Mouse (Mus musculus) ES-E14 (cell line): ENCODE data around the gene Dars2. TPM values are rescaled to one million over a fixed set of nuclear protein-coding genes. Genes with fewer than 3 reads are reported as not detected.

Experiments used
- DNase-seq: peaks from one replicate; pipeline ENCODE4 v3.0.0-alpha.2; 2013; ENCODE audit warnings: low read depth, low spot score
- H3K27ac ChIP-seq: 2 replicates; pipeline ENCODE4 v1.5.1; 2012; ENCODE audit warnings: low read depth, mild to moderate bottlenecking, low read length, moderate library complexity, mixed read lengths; ENCODE audit not compliant: poor library complexity, insufficient read depth, severe bottlenecking
- H3K36me3 ChIP-seq: 2 replicates; pipeline ENCODE4 v1.6.1; 2012; ENCODE audit warnings: mild to moderate bottlenecking, low read length, moderate library complexity, mixed read lengths; ENCODE audit not compliant: control insufficient read depth, poor library complexity, insufficient read depth, severe bottlenecking
- H3K4me1 ChIP-seq, 2 experiments: fragments of 150-350 bp in 1 of 2; sonication (generic) in 1 of 2; 2 replicates each; pipeline ENCODE4 v1.6.1; 2012; ENCODE audit warnings: low read length in 2 of 2, mild to moderate bottlenecking in 1 of 2, mixed read lengths in 1 of 2; ENCODE audit not compliant: control insufficient read depth in 2 of 2, insufficient read depth in 2 of 2, poor library complexity in 1 of 2
- H3K4me3 ChIP-seq, 2 experiments: fragments of 150-350 bp in 1 of 2; sonication (generic) in 1 of 2; 2 replicates each; pipeline ENCODE4 v1.5.1; 2012; ENCODE audit warnings: low read length in 2 of 2, low read depth in 1 of 2, mild to moderate bottlenecking in 1 of 2, mixed read lengths in 1 of 2; ENCODE audit not compliant: insufficient read depth in 1 of 2, poor library complexity in 1 of 2, severe bottlenecking in 1 of 2
- H3K9ac ChIP-seq: 2 replicates; pipeline ENCODE4 v1.6.1; 2012; ENCODE audit warnings: low read depth, mild to moderate bottlenecking, low read length, mixed read lengths; ENCODE audit not compliant: poor library complexity, insufficient read depth, severe bottlenecking
- H3K9me3 ChIP-seq: fragments of 150-350 bp; sonication (generic); 2 replicates; pipeline ENCODE4 v1.6.1; 2012; ENCODE audit warnings: low read depth, mild to moderate bottlenecking, low read length; ENCODE audit not compliant: control insufficient read depth, insufficient read depth
- CHD2 ChIP-seq: IDR thresholded peaks from 2 replicates; pipeline ENCODE4 v1.6.1; 2014; ENCODE audit warnings: mild to moderate bottlenecking, low read depth, low read length, inconsistent platforms
- HCFC1 ChIP-seq: IDR thresholded peaks from 2 replicates; pipeline ENCODE4 v1.6.1; 2012; ENCODE audit warnings: low read length, inconsistent platforms, borderline replicate concordance; ENCODE audit not compliant: insufficient read depth
- MAFK ChIP-seq: IDR thresholded peaks from 2 replicates; pipeline ENCODE4 v1.6.1; 2014; ENCODE audit warnings: mild to moderate bottlenecking, low read depth, low read length, inconsistent platforms; ENCODE audit not compliant: insufficient read depth
- ZC3H11A ChIP-seq: IDR thresholded peaks from 2 replicates; pipeline ENCODE4 v1.6.1; 2012; ENCODE audit warnings: low read depth, mild to moderate bottlenecking, inconsistent platforms, low read length, borderline replicate concordance
- ZNF384 ChIP-seq: IDR thresholded peaks from 2 replicates; pipeline ENCODE4 v1.6.1; 2012; ENCODE audit warnings: low read depth, low read length, inconsistent platforms
- in situ Hi-C, 2 experiments: fragments of 600-800 bp; cut with MboI; formaldehyde crosslinking; loops; one replicate each; pipeline ENCODE4 v1.15.1; 2025; ENCODE audit warnings: low sequenced_read_pairs in 2 of 2, inconsistent platforms in 1 of 2; ENCODE audit not compliant: unreplicated experiment in 2 of 2
- total RNA-seq: library from RNA; depleted of rRNA; stranded (reverse); fragments of 300-350 nt; gene quantifications from 2 replicates; pipeline ENCODE4 v1.2.3, GENCODE M21; 2012

Gene Dars2
- total RNA-seq, 1 experiment: 39.8 TPM

- Histone ChIP-seq H3K4me3 (no peak overlapping the region), H3K9me3 (no peaks in the 10 kb centered on the region), H3K36me3 (peaks cover 10% of the 10 kb centered on the region; the same call in 1 of the 2 replicates), H3K27ac (no peak overlapping the region), H3K4me1 (no peaks in the 10 kb centered on the region), H3K9ac (no peak overlapping the region)
- TF ChIP-seq ZNF384 (no peak), ZC3H11A (no peak), CHD2 (no peak), HCFC1 (no peak), MAFK (no peak)
- no peak for DNase-seq
- in situ Hi-C loops: no loop called here
These were observed 7.1 kb downstream of the Dars2 start for GRCm38 (mm10) chr1:161063351-161063750.

- Histone ChIP-seq H3K27ac (no peak overlapping the region), H3K9me3 (no peaks in the 10 kb centered on the region), H3K4me3 (no peak overlapping the region), H3K9ac (no peak overlapping the region), H3K36me3 (peaks cover 10% of the 10 kb centered on the region; the same call in 1 of the 2 replicates), H3K4me1 (no peaks in the 10 kb centered on the region)
- TF ChIP-seq ZNF384: no peak
- TF ChIP-seq MAFK: no peak
- TF ChIP-seq ZC3H11A: no peak
- TF ChIP-seq HCFC1: no peak
- no peak for TF ChIP-seq CHD2
- DNase-seq: no peak
- in situ Hi-C loops: no loop called here
These were observed 13.3 kb downstream of the Dars2 start for GRCm38 (mm10) chr1:161057164-161057563.

- no peak for DNase-seq
- Histone ChIP-seq H3K4me1 (no peaks in the 10 kb centered on the region), H3K27ac (no peak overlapping the region), H3K9me3 (no peaks in the 10 kb centered on the region), H3K4me3 (no peak overlapping the region), H3K36me3 (peaks cover 20% of the 10 kb centered on the region), H3K9ac (no peak overlapping the region)
- in situ Hi-C loops: no loop called here
- TF ChIP-seq MAFK (no peak), CHD2 (no peak), ZNF384 (no peak)
These were observed 23.5 kb downstream of the Dars2 start for GRCm38 (mm10) chr1:161046972-161047371.

GRCm38 (mm10) chr1:161041261-161042020 lies 29.0 kb downstream of the Dars2 start:
- no peak for DNase-seq
- in situ Hi-C loops: no loop called here
- H3K27ac ChIP-seq: no peak overlapping the region

GRCm38 (mm10) chr1:161040855-161041254 lies 29.6 kb downstream of the Dars2 start:
- TF ChIP-seq ZNF384 (no peak), ZC3H11A (no peak), CHD2 (no peak; the same call in 1 of the 2 replicates), MAFK (no peak), HCFC1 (no peak)
- Histone ChIP-seq H3K4me1 (no peaks in the 10 kb centered on the region; a peak in 1 of 4 replicates), H3K9ac (no peak overlapping the region), H3K4me3 (no peak overlapping the region), H3K27ac (no peak overlapping the region), H3K36me3 (peaks cover 31% of the 10 kb centered on the region), H3K9me3 (no peaks in the 10 kb centered on the region)
- in situ Hi-C loops: no loop called here
- no peak for DNase-seq

More at GRCm38 (mm10) chr1:161041261-161042020, 29.0 kb downstream of the Dars2 start:
- Histone ChIP-seq H3K9ac (no peak overlapping the region), H3K36me3 (peaks cover 31% of the 10 kb centered on the region), H3K9me3 (no peaks in the 10 kb centered on the region), H3K4me1 (no peaks in the 10 kb centered on the region; a peak in 1 of 4 replicates), H3K4me3 (no peak overlapping the region)
- TF ChIP-seq HCFC1: no peak
- 0 out of 2 replicates have a peak, but pooled peaks have one; percentile 56 for TF ChIP-seq CHD2
- no peak for TF ChIP-seq ZC3H11A
